Mouse (Mus musculus) liver, adult 2 months (tissue): ENCODE data around the gene Ntm.

ENCODE experiments used
- CTCF ChIP-seq: fragments of 200-500 bp; IDR thresholded peaks from 2 replicates; pipeline ENCODE4 v1.5.1; 2011; ENCODE audit warnings: low read depth, low read length, control low read depth
- POLR2A ChIP-seq: fragments of 200-500 bp; IDR thresholded peaks from 2 replicates; pipeline ENCODE4 v1.6.1; 2011; ENCODE audit warnings: low read length, control low read depth; ENCODE audit not compliant: insufficient read depth; ENCODE audit errors: extremely low read depth

DNA sequence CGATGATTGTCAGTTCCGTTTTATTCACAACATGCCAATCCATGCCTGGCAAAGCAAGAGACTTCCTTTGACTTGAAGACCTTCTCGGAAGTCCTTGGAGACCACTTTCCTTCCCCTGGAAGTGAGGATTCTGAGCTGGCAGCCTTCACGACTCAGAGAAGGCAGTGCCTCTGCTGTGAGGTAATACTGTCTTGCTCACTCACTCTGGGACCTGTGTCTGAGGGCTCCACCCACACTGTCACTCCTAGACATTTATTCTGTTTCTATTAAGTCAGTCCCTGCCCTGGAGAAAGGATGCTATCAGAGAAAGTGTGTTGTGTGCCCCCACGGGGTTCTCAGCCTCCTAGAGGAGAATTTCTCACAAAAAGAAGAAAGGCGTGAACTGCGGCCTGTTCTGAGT is 183.2 kb downstream of the Ntm start:
- TF ChIP-seq POLR2A (no peak), CTCF (no peak)
